Mouse (Mus musculus) embryonic facial prominence, embryonic 12.5 days (tissue): ENCODE data around the gene Wdr19. TPM values are rescaled to one million over a fixed set of nuclear protein-coding genes. Genes with fewer than 3 reads are reported as not detected.

ENCODE experiments used
- ATAC-seq: fragments of 200-750 bp; cut with Nextera tagmentation; 2 replicates; pipeline ENCODE4 v1.8.0; 2017; ENCODE audit not compliant: insufficient number of reproducible peaks, insufficient read depth, low FRiP score, low TSS enrichment
- H3K27ac ChIP-seq: fragments of 300-500 bp; sonication (generic); 2 replicates; pipeline ENCODE4 v1.5.1; 2016; ENCODE audit warnings: mild to moderate bottlenecking
- H3K27me3 ChIP-seq: fragments of 300-500 bp; sonication (generic); 2 replicates; pipeline ENCODE4 v1.6.1; 2016; ENCODE audit warnings: mild to moderate bottlenecking, moderate library complexity
- H3K36me3 ChIP-seq: fragments of 300-500 bp; sonication (generic); 2 replicates; pipeline ENCODE4 v1.6.1; 2016; ENCODE audit warnings: mild to moderate bottlenecking
- H3K4me1 ChIP-seq: fragments of 300-500 bp; sonication (generic); 2 replicates; pipeline ENCODE4 v1.6.1; 2016
- H3K4me2 ChIP-seq: fragments of 300-500 bp; sonication (generic); replicated peaks from 2 replicates; pipeline ENCODE4 v1.6.1; 2016; ENCODE audit warnings: mild to moderate bottlenecking, moderate library complexity
- H3K4me3 ChIP-seq: fragments of 300-500 bp; sonication (generic); 2 replicates; pipeline ENCODE4 v1.5.1; 2016; ENCODE audit warnings: mild to moderate bottlenecking
- H3K9ac ChIP-seq: fragments of 300-500 bp; sonication (generic); 2 replicates; pipeline ENCODE4 v1.6.1; 2016; ENCODE audit warnings: mild to moderate bottlenecking, moderate library complexity
- H3K9me3 ChIP-seq: fragments of 300-500 bp; sonication (generic); 2 replicates; pipeline ENCODE4 v1.6.1; 2016; ENCODE audit warnings: mild to moderate bottlenecking, moderate library complexity
- WGBS: fragments of 180-500 bp; shearing (Covaris S2); methylation state at CpG from one replicate; pipeline ENCODE4 v1.1.7; 2016; 5-methylcytosine and 5-hydroxymethylcytosine counted together
- polyA plus RNA-seq: library from polyadenylated mRNA; unstranded; fragments of >200 nt; fragmentation: Nextera tagmentation; extraction: Ambion mirVana; gene quantifications from 2 replicates; pipeline ENCODE4 v1.2.1, GENCODE M21; 2016

Wdr19 gene
- polyA plus RNA-seq, 1 experiment from 2014 or later = 12.2 TPM

DNA sequence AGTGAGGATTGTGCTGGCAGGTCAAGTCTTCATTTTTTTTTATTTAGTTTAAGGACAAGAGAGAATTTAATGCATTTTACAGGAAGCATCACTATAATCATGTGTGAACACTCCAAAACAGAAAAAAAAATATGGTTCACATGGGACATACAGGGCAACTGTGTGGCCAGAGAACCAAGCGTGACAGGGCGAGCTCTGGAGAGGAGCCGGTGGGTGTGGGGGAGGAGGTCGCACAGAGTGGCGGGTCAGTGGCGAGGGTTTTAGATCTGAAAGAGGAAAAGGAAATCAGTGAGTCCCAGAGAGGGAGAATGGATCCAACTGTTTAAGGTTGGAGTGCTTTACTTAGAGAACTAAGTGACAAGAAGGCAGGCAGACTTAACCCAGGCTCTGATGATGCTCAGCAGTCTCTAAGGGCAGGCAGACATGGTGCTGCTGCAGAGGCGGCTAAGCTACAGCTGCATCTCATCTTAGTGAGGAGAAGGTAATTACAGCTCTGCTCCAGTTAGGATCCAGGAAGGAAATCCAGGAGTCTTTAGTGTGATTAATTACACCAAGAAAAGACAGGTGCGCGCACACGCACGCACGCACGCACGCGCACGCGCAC lies 35.9 kb upstream of the Wdr19 start:
- WGBS = 73% methylated on average over 17 of the region's 17 CpGs
- Histone ChIP-seq H3K9me3 (no peaks in the 10 kb centered on the region), H3K36me3 (peaks cover 14% of the 10 kb centered on the region), H3K4me1 (peaks cover 9% of the 10 kb centered on the region; the same call in 1 of the 2 replicates), H3K4me3 (no peak overlapping the region), H3K27me3 (no peaks in the 10 kb centered on the region), H3K27ac (no peak overlapping the region), H3K4me2 (no peak overlapping the region), H3K9ac (no peak overlapping the region)
- ATAC-seq = no peak

DNA sequence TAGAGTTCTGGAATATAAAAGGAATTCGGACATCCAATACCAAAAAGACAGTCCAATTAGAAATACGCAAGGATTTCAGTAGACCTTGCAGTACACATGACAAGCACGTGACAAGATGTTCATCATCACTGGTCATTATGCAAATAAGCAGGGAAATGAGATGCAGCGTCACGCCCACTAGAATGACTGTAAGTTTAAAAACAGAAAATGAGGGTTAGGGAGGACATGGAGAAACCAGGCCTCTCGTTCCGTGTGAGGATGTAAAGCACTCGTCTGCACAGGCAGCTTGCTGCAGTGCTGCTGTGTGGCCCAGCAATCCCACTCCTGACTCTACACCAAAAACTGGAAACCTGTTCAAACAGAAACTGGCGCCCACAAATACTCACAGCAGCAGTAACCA lies 29.3 kb upstream of the Wdr19 start:
- no peak for ATAC-seq
- H3K27me3 ChIP-seq = no peaks in the 10 kb centered on the region
- H3K27ac ChIP-seq = no peak overlapping the region
- H3K4me2 ChIP-seq = no peak overlapping the region
- H3K9me3 ChIP-seq = no peaks in the 10 kb centered on the region
- no peak overlapping the region for H3K9ac ChIP-seq
- H3K4me1 ChIP-seq = peaks cover 6% of the 10 kb centered on the region; the same call in 1 of the 2 replicates
- 82% methylated on average over 9 of the region's 9 CpGs for WGBS
- no peak overlapping the region for H3K4me3 ChIP-seq
- H3K36me3 ChIP-seq = no peaks in the 10 kb centered on the region; the same call in 1 of the 2 replicates

DNA sequence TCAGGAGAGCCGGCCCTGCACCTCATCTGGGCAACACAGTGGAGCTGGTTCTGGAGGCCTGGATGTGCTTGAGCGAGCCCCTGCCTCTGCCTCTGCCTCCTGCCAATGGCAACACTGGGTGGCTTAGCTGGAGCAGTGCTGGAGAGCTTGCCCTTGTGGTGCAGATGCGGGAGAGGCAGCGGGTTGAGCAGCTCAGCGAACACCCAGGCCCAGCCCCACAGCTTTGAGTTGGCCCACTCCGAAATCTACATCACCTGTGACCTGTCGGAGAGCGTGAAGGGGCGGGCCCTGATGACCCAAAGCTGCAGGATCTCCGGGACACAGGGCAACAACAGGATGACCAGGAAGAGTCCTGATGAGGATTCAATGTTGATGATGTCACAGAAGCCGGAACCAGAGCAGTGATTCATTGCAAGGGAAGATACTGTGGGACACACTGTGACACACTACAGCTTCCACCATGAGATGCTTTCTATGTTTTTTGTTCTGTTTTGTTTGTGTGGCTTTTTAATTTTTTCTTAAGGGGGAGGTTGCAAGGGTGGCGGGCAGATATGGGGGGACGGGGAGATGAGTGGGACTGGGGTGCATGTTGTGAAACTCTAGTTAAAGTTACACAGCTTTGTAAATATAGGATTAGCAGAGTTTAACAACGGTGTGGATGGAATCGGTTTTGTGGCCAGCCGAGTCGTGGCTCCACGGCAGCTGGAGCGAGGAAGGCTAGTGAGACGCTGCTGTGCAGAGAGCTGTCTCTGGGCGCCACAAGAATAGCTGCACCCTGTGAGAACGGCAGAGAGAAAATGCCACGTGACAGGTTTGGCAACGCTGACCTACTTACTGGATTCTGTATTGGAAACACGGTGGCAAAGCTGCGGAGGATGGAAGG lies 24.2 kb upstream of the Wdr19 start:
- Histone ChIP-seq H3K36me3 (no peaks in the 10 kb centered on the region), H3K27ac (no peak overlapping the region), H3K4me1 (peaks cover 17% of the 10 kb centered on the region; the same call in 1 of the 2 replicates), H3K4me2 (no peak overlapping the region; the same call in 1 of the 2 replicates), H3K4me3 (no peak overlapping the region), H3K9me3 (no peaks in the 10 kb centered on the region), H3K27me3 (no peaks in the 10 kb centered on the region), H3K9ac (no peak overlapping the region)
- 69% methylated on average over 26 of the region's 26 CpGs for WGBS
- peak; percentile 55; the same call in 1 of the 2 replicates for ATAC-seq

DNA sequence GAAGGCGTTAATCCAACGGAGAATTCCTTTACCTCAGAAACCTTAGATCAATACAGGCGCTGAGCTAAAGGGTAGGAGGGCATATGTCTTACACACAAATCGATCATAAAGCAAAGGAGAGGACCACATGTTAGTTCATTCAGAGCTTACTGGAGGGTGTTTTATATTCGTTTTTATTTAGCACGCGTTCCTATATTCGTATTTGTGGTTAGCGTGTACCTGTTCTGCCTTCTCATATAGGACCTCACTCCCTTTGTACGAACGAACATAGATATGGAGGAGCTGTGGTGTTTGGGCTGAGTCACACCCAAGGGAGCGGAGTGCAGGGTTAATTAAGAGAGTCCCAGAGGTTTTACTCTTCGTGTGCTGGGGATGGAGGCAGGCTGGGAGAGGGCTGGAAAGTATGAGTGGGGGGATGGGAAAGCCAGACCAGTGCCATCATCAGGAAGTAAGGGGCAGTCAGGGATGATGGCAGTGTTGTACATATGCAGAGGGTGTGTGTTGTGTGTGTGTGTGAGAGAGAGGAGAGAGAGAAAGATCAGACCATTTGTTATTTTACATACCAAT lies 23.5 kb upstream of the Wdr19 start:
- WGBS = 74% methylated on average over 13 of the region's 13 CpGs
- ATAC-seq = no peak; the same call in 1 of the 2 replicates
- H3K27me3 ChIP-seq = no peaks in the 10 kb centered on the region
- H3K4me3 ChIP-seq = no peak overlapping the region
- H3K4me2 ChIP-seq = no peak overlapping the region; the same call in 1 of the 2 replicates
- H3K4me1 ChIP-seq = peaks cover 17% of the 10 kb centered on the region; the same call in 1 of the 2 replicates
- no peaks in the 10 kb centered on the region for H3K36me3 ChIP-seq
- no peaks in the 10 kb centered on the region for H3K9me3 ChIP-seq
- no peak overlapping the region for H3K9ac ChIP-seq
- H3K27ac ChIP-seq = no peak overlapping the region

DNA sequence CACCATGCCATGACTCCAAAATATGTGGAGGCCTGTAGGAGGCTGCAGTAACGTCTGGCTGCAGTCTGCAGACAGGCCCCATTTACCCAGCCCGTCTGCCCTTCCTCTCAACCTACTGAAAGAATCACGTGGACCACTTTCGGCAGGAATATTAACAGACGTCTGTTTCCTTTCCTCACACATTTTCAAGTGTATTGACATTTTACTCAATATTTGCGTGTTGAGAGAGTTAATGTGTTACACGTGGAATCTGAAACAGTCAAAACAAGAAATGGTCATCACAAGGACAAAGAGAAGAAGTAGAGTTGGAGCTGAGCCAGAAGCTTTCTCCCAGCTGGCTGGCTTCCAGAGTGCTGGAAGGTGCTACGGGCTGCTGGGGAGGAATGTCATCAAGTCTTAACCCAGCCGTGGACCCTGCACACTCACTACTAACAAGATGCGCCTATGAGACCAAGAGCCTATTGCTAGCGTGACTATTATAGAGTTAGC lies 22.4 kb upstream of the Wdr19 start:
- Histone ChIP-seq H3K4me2 (no peak overlapping the region), H3K9ac (no peak overlapping the region), H3K36me3 (no peaks in the 10 kb centered on the region), H3K4me3 (no peak overlapping the region), H3K4me1 (peaks cover 22% of the 10 kb centered on the region; the same call in 1 of the 2 replicates), H3K27ac (0 out of 2 replicates have a peak overlapping the region, but pooled peaks have one; percentile 57), H3K27me3 (no peaks in the 10 kb centered on the region), H3K9me3 (no peaks in the 10 kb centered on the region)
- 0 out of 2 replicates have a peak, but pooled peaks have one; percentile 43 for ATAC-seq
- 43% methylated on average over 11 of the region's 11 CpGs for WGBS

DNA sequence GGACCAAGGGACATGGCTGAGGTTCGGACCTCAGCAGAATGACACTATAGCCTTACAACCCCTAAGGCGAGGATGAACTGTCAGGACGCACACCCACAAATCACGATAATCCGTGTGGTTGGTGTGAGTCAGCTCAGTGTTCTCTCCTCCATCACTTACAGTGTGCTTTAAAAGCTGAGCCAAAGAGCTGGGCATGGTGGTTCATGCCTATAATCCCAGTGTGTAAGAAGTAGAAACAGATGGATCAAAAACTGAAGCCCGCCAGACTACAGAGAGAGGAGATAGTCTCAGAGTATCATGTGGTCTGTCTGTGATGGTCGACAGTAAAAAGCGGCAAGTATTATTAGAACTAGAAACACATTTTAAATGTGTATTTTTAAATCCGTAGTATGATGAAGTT lies 21.0 kb upstream of the Wdr19 start:
- ATAC-seq = no peak
- 90% methylated on average over 9 of the region's 9 CpGs for WGBS

DNA sequence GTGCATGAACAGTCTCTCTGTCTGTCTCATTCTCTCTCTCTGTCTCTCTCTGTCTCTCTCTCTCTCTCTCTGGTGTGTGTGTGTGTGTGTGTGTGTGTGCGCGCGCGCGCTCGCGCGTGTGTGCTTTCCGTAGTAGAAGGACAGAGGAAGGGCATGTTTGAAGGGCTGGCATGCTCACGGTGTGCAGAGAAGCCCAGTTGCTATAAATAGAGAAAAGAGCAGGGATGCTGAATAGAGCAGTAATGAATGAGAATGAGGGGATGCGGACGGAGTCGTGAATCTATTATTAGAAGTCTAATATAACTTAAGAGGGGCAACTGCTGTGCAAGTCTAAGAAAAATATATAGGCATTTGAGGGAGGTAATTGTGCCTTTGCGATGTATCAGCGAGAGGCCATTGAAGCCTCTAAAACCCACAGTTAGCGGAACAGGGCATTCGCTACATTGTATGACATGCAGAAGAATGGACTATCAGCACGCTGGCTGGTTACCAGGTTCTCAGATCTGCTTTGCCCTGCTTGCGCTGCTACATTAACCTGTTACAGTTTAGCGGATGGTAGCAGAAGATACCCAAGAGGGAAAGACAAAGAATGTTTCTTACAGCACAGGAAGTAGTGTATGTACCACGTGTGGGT lies 18.2 kb upstream of the Wdr19 start:
- WGBS = 81% methylated on average over 21 of the region's 21 CpGs
- Histone ChIP-seq H3K9me3 (no peaks in the 10 kb centered on the region), H3K4me1 (peaks cover 14% of the 10 kb centered on the region; the same call in 1 of the 2 replicates), H3K36me3 (no peaks in the 10 kb centered on the region), H3K27me3 (no peaks in the 10 kb centered on the region), H3K9ac (no peak overlapping the region), H3K27ac (no peak overlapping the region), H3K4me2 (no peak overlapping the region), H3K4me3 (no peak overlapping the region)
- no peak for ATAC-seq

More for the DNA sequence above, 21.0 kb upstream of the Wdr19 start:
- H3K36me3 ChIP-seq = no peaks in the 10 kb centered on the region
- no peak overlapping the region for H3K9ac ChIP-seq
- no peaks in the 10 kb centered on the region for H3K9me3 ChIP-seq
- H3K4me1 ChIP-seq = peaks cover 22% of the 10 kb centered on the region; the same call in 1 of the 2 replicates
- no peak overlapping the region for H3K4me2 ChIP-seq
- H3K27me3 ChIP-seq = no peaks in the 10 kb centered on the region
- no peak overlapping the region for H3K27ac ChIP-seq
- H3K4me3 ChIP-seq = no peak overlapping the region

DNA sequence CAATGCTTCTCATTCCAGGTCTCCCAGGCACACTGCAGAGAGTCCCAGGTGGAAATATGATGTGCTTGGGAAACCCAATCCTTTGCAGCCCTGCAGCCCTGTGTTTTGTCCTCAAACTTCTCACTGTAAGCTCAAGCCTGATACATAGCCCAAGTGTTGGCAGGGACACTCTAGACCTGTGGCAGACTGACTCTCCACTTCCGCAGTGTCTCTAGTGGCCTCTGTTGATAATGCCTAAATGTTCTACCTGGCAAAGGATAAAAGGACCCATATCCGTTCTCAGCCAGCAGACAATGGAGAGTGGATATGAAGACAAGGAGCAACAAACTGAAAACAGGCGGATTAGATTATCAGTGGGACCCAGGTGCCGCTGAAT lies 17.7 kb upstream of the Wdr19 start:
- Histone ChIP-seq H3K36me3 (no peaks in the 10 kb centered on the region), H3K4me1 (peaks cover 12% of the 10 kb centered on the region; the same call in 1 of the 2 replicates), H3K9ac (no peak overlapping the region), H3K27ac (no peak overlapping the region), H3K4me3 (no peak overlapping the region), H3K4me2 (no peak overlapping the region), H3K9me3 (no peaks in the 10 kb centered on the region), H3K27me3 (no peaks in the 10 kb centered on the region)
- ATAC-seq = peak; percentile 47; the same call in 1 of the 2 replicates
- WGBS = 83% methylated on average over 4 of the region's 4 CpGs

DNA sequence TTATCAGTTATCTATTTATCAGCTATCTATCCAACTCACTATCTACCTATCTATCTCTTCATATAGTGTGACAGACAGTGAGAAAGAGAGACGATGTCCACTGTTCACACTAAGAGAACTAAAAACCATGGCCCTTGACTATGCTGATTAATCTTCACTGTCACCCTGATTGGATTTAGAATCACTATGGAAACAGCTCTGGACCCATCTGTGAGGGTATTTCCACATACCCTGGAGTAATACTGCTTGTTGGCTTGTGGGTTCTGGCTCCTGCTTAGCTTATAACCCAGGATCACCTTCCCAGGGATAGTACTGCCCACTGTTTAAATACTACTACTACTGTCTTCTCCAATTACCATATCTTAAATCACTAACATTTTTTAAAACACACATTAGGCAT lies 17.2 kb upstream of the Wdr19 start:
- no peaks in the 10 kb centered on the region for H3K9me3 ChIP-seq
- H3K4me1 ChIP-seq = peaks cover 7% of the 10 kb centered on the region; the same call in 1 of the 2 replicates
- H3K27ac ChIP-seq = no peak overlapping the region
- H3K4me3 ChIP-seq = no peak overlapping the region
- H3K4me2 ChIP-seq = no peak overlapping the region
- whole genome bisulfite sequencing = 80% methylated on average over 1 of the region's 1 CpGs
- no peak overlapping the region for H3K9ac ChIP-seq
- H3K27me3 ChIP-seq = no peaks in the 10 kb centered on the region
- no peaks in the 10 kb centered on the region for H3K36me3 ChIP-seq
- no peak for ATAC-seq

DNA sequence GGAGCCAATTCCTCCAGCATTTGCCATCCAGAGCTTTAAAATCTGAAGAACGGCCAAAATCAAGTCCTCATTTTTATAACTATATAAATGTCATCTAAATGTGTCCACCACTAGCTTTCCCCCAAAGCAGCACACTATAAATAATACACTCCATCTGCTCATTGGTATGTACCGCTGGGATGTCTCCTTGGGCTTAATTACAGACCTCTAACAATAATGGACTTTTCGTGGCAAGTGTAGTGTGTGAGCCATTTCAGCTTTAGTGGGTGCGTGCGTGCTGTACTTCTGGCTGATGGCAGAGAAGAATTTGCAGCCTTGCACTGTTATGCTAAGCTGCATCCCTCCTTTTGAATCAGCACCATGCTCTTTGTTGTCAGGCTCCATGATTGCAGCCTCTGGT lies 7.9 kb upstream of the Wdr19 start:
- no peak overlapping the region for H3K4me2 ChIP-seq
- no peaks in the 10 kb centered on the region for H3K27me3 ChIP-seq
- ATAC-seq = no peak
- 0 out of 2 replicates have a peak, but pooled peaks cover 3% of the 10 kb centered on the region for H3K9me3 ChIP-seq
- H3K4me3 ChIP-seq = no peak overlapping the region
- H3K9ac ChIP-seq = no peak overlapping the region
- no peak overlapping the region for H3K27ac ChIP-seq
- 88% methylated on average over 5 of the region's 5 CpGs for WGBS
- no peaks in the 10 kb centered on the region for H3K36me3 ChIP-seq
- H3K4me1 ChIP-seq = no peaks in the 10 kb centered on the region

DNA sequence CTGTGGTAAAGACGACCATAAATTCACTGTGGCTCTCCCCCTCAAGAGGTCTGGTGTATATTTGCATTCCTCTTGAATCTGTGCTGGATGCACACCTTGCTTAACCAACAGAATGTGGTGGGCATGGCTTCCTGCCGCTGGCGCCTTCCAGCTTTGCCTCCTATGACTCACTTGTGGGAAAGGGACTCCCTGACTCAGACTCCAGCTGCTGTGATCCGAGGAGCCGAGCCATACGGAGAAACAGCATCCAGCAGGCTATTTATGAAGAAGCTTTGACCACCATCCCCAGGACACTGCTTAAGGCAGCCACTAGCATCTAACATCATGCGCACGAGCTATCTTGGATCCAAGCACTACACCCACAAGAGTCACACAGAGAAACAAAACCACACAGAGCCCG lies 5.1 kb upstream of the Wdr19 start:
- ATAC-seq = no peak
- 88% methylated on average over 9 of the region's 9 CpGs for WGBS
- Histone ChIP-seq H3K4me3 (no peak overlapping the region), H3K27ac (no peak overlapping the region), H3K9ac (no peak overlapping the region), H3K27me3 (no peaks in the 10 kb centered on the region), H3K36me3 (no peaks in the 10 kb centered on the region), H3K4me1 (no peaks in the 10 kb centered on the region), H3K9me3 (0 out of 2 replicates have a peak, but pooled peaks cover 3% of the 10 kb centered on the region), H3K4me2 (no peak overlapping the region)
